Mouse (Mus musculus) ES-E14 (cell line): ENCODE results near the gene Iqcc. TPM values are rescaled to one million over a fixed set of nuclear protein-coding genes. Genes with fewer than 3 reads are reported as not detected.

Source experiments
- DNase-seq: peaks from one replicate; pipeline ENCODE4 v3.0.0-alpha.2; 2013; ENCODE audit warnings: low read depth, low spot score
- H3K27ac ChIP-seq: 2 replicates; pipeline ENCODE4 v1.5.1; 2012; ENCODE audit warnings: low read depth, mild to moderate bottlenecking, low read length, moderate library complexity, mixed read lengths; ENCODE audit not compliant: poor library complexity, insufficient read depth, severe bottlenecking
- H3K36me3 ChIP-seq: 2 replicates; pipeline ENCODE4 v1.6.1; 2012; ENCODE audit warnings: mild to moderate bottlenecking, low read length, moderate library complexity, mixed read lengths; ENCODE audit not compliant: control insufficient read depth, poor library complexity, insufficient read depth, severe bottlenecking
- H3K4me1 ChIP-seq, 2 experiments: fragments of 150-350 bp in 1 of 2; sonication (generic) in 1 of 2; 2 replicates each; pipeline ENCODE4 v1.6.1; 2012; ENCODE audit warnings: low read length in 2 of 2, mild to moderate bottlenecking in 1 of 2, mixed read lengths in 1 of 2; ENCODE audit not compliant: control insufficient read depth in 2 of 2, insufficient read depth in 2 of 2, poor library complexity in 1 of 2
- H3K4me3 ChIP-seq, 2 experiments: fragments of 150-350 bp in 1 of 2; sonication (generic) in 1 of 2; 2 replicates each; pipeline ENCODE4 v1.5.1; 2012; ENCODE audit warnings: low read length in 2 of 2, low read depth in 1 of 2, mild to moderate bottlenecking in 1 of 2, mixed read lengths in 1 of 2; ENCODE audit not compliant: insufficient read depth in 1 of 2, poor library complexity in 1 of 2, severe bottlenecking in 1 of 2
- H3K9ac ChIP-seq: 2 replicates; pipeline ENCODE4 v1.6.1; 2012; ENCODE audit warnings: low read depth, mild to moderate bottlenecking, low read length, mixed read lengths; ENCODE audit not compliant: poor library complexity, insufficient read depth, severe bottlenecking
- H3K9me3 ChIP-seq: fragments of 150-350 bp; sonication (generic); 2 replicates; pipeline ENCODE4 v1.6.1; 2012; ENCODE audit warnings: low read depth, mild to moderate bottlenecking, low read length; ENCODE audit not compliant: control insufficient read depth, insufficient read depth
- CHD2 ChIP-seq: IDR thresholded peaks from 2 replicates; pipeline ENCODE4 v1.6.1; 2014; ENCODE audit warnings: mild to moderate bottlenecking, low read depth, low read length, inconsistent platforms
- HCFC1 ChIP-seq: IDR thresholded peaks from 2 replicates; pipeline ENCODE4 v1.6.1; 2012; ENCODE audit warnings: low read length, inconsistent platforms, borderline replicate concordance; ENCODE audit not compliant: insufficient read depth
- MAFK ChIP-seq: IDR thresholded peaks from 2 replicates; pipeline ENCODE4 v1.6.1; 2014; ENCODE audit warnings: mild to moderate bottlenecking, low read depth, low read length, inconsistent platforms; ENCODE audit not compliant: insufficient read depth
- ZC3H11A ChIP-seq: IDR thresholded peaks from 2 replicates; pipeline ENCODE4 v1.6.1; 2012; ENCODE audit warnings: low read depth, mild to moderate bottlenecking, inconsistent platforms, low read length, borderline replicate concordance
- ZNF384 ChIP-seq: IDR thresholded peaks from 2 replicates; pipeline ENCODE4 v1.6.1; 2012; ENCODE audit warnings: low read depth, low read length, inconsistent platforms
- in situ Hi-C, 2 experiments: fragments of 600-800 bp; cut with MboI; formaldehyde crosslinking; loops; one replicate each; pipeline ENCODE4 v1.15.1; 2025; ENCODE audit warnings: low sequenced_read_pairs in 2 of 2, inconsistent platforms in 1 of 2; ENCODE audit not compliant: unreplicated experiment in 2 of 2
- total RNA-seq: library from RNA; depleted of rRNA; stranded (reverse); fragments of 300-350 nt; gene quantifications from 2 replicates; pipeline ENCODE4 v1.2.3, GENCODE M21; 2012

Gene Iqcc
- total RNA-seq, 1 experiment = 7.9 TPM

DNA sequence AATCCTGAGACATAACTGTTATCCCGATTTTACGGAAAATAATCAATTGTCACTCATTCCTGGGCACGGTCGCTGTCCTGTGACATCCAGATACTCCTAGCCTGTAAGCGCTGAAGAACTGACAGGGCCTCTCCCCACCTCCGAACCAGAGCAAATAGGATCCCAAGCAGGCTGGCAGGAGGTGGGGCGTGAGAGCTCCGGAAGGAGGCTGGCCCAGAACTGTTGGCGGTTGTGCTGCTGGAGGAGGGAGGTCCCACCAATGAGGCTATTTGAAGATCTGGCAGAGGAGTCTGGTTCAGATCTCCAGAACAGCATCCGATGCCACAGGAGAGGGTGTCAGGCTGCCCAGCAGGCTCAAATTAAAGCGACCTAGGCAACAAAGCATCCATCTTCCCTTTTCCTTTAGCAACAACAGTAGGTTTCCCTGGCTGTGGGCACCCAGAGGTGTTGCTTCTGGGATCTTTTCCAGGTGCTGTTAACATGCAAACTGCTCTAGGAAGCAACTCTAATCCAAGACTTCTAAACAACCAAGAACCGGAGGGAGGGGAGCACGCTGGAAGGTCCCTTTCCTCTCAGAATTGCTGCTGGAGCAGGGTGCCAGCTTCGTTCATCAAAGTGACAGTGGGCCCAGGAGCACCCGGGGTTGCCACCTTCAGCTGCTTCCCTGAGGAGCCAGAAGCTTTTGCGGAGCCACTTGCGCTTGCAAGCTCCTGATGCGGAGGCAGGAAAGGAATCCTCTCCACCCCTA, 5.6 kb upstream of the Iqcc start:
- no peaks in the 10 kb centered on the region for H3K9me3 ChIP-seq
- in situ Hi-C loops = no loop called here
- H3K36me3 ChIP-seq = peaks cover 29% of the 10 kb centered on the region
- TF ChIP-seq CHD2 (no peak), HCFC1 (no peak), MAFK (no peak), ZC3H11A (no peak)
- H3K4me1 ChIP-seq = peaks cover 0 to 7% of the 10 kb centered on the region in 2 experiments; a peak in 1 of 4 replicates
- DNase-seq = peak; percentile 71
- H3K4me3 ChIP-seq = peak overlapping the region in 1 of 2 experiments; percentile 48; a peak in 2 of 4 replicates
- H3K27ac ChIP-seq = no peak overlapping the region
- H3K9ac ChIP-seq = no peak overlapping the region

GRCm38 (mm10) chr4:129623681-129624091, 4.8 kb upstream of the Iqcc start, which contains the start of gene Ccdc28b:
Ccdc28b (minus strand) TSS chr4:129623947.
- Histone ChIP-seq H3K36me3 (peaks cover 21% of the 10 kb centered on the region), H3K9ac (peak within 1 kb of the TSS; percentile 66), H3K4me1 (peaks cover 0 to 7% of the 10 kb centered on the region in 2 experiments; a peak in 1 of 4 replicates), H3K27ac (no peak within 1 kb of the TSS), H3K9me3 (no peaks in the 10 kb centered on the region), H3K4me3 (peak within 1 kb of the TSS; percentile 48 to 68)
- DNase-seq = no peak
- TF ChIP-seq CHD2 = 0 out of 2 replicates have a peak, but pooled peaks have one; percentile 24
- TF ChIP-seq ZC3H11A = no peak
- in situ Hi-C loops = no loop called here

DNA sequence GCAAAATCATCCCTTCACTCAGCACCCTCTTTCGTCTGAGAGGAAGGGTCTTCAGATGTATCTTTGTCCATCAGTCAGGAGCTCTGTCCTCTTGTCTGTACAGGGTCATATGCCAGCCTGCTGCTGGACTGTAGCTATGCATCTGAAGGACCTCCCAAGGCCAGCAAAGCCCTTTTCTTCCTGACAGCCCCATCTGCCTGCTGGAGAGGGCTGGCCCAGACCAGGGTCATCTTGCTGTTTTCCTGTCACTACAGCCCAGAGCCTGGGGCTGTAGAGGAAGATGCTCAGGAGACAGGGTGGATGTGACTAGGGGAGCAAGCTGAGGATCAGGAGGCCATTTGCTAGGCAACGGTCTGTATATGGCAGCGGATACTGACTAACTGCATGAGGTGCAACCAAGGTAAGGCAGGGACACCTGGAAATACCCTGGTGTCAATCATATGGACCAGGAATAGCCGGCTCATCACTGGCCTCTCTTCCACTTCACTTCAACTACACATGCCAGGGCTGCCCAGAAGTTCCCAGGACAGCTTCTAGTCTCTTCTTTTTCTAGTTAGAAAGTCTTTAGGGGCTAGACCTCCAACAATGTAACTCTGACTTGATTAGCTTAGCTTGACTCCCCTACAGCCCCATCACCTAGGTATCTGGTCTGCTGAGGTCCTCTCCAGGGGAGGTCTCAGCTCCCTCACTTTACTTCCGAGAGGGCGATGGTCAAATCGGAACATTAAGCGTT, 4.1 kb upstream of the Iqcc start:
- in situ Hi-C loops = no loop called here
- peak overlapping the region in 1 of 2 experiments; percentile 68; a peak in 2 of 4 replicates for H3K4me3 ChIP-seq
- H3K9me3 ChIP-seq = no peaks in the 10 kb centered on the region
- no peak for TF ChIP-seq CHD2
- no peak for TF ChIP-seq HCFC1
- no peak for TF ChIP-seq ZC3H11A
- TF ChIP-seq ZNF384 = no peak
- TF ChIP-seq MAFK = no peak
- no peak overlapping the region for H3K27ac ChIP-seq
- peaks cover 14% of the 10 kb centered on the region for H3K36me3 ChIP-seq
- H3K4me1 ChIP-seq = peaks cover 0 to 7% of the 10 kb centered on the region in 2 experiments; a peak in 1 of 4 replicates
- no peak overlapping the region for H3K9ac ChIP-seq
- DNase-seq = no peak

- no peak for DNase-seq
- in situ Hi-C loops = no loop called here
- peaks cover 7% of the 10 kb centered on the region for H3K36me3 ChIP-seq
- H3K27ac ChIP-seq = no peak overlapping the region
- no peaks in the 10 kb centered on the region for H3K9me3 ChIP-seq
- no peak overlapping the region for H3K4me3 ChIP-seq
- H3K4me1 ChIP-seq = peaks cover 0 to 7% of the 10 kb centered on the region in 2 experiments; a peak in 1 of 4 replicates
- no peak overlapping the region for H3K9ac ChIP-seq
- TF ChIP-seq ZNF384 (no peak), CHD2 (no peak), MAFK (no peak), ZC3H11A (no peak), HCFC1 (no peak)
Observed at GRCm38 (mm10) chr4:129622120-129622802, 3.4 kb upstream of the Iqcc start.
